Mouse (Mus musculus) neural tube, embryonic 11.5 days (tissue): ENCODE measurements around the gene Olfr102. TPM values are rescaled to one million over a fixed set of nuclear protein-coding genes. Genes with fewer than 3 reads are reported as not detected.

Source experiments
- ATAC-seq: fragments of 200-750 bp; cut with Nextera tagmentation; 2 replicates; pipeline ENCODE4 v1.8.0; 2017; ENCODE audit warnings: moderate number of reproducible peaks, mild to moderate bottlenecking, moderate TSS enrichment, moderate library complexity; ENCODE audit not compliant: insufficient read depth, low FRiP score, low TSS enrichment
- DNase-seq: peaks from one replicate; pipeline ENCODE4 v3.0.0-alpha.2; 2015; ENCODE audit warnings: low spot score
- H3K27ac ChIP-seq: fragments of 300-500 bp; sonication (generic); 2 replicates; pipeline ENCODE4 v1.5.1; 2014; ENCODE audit warnings: low read depth, mild to moderate bottlenecking, low read length
- H3K27me3 ChIP-seq: fragments of 300-500 bp; sonication (generic); 2 replicates; pipeline ENCODE4 v1.6.1; 2014; ENCODE audit warnings: mild to moderate bottlenecking, low read length, mixed read lengths; ENCODE audit not compliant: control insufficient read depth, insufficient read depth
- H3K36me3 ChIP-seq: fragments of 300-500 bp; sonication (generic); 2 replicates; pipeline ENCODE4 v1.6.1; 2014; ENCODE audit warnings: mild to moderate bottlenecking, low read length, moderate library complexity, mixed read lengths; ENCODE audit not compliant: control insufficient read depth, insufficient read depth
- H3K4me1 ChIP-seq: fragments of 300-500 bp; sonication (generic); 2 replicates; pipeline ENCODE4 v1.6.1; 2014; ENCODE audit warnings: low read length, mixed read lengths; ENCODE audit not compliant: control insufficient read depth, insufficient read depth
- H3K4me2 ChIP-seq: fragments of 300-500 bp; sonication (generic); 2 replicates; pipeline ENCODE4 v1.6.1; 2014; ENCODE audit warnings: low read depth, mild to moderate bottlenecking, moderate library complexity
- H3K4me3 ChIP-seq: fragments of 300-500 bp; sonication (generic); 2 replicates; pipeline ENCODE4 v1.5.1; 2014; ENCODE audit warnings: low read depth, low read length
- H3K9ac ChIP-seq: fragments of 300-500 bp; sonication (generic); 2 replicates; pipeline ENCODE4 v1.6.1; 2014; ENCODE audit warnings: mild to moderate bottlenecking, low read length
- H3K9me3 ChIP-seq: fragments of 300-500 bp; sonication (generic); 2 replicates; pipeline ENCODE4 v1.6.1; 2016; ENCODE audit warnings: low read length; ENCODE audit not compliant: control insufficient read depth
- WGBS: fragments of 180-500 bp; shearing (Covaris S2); extraction: QIAGEN DNeasy Blood & Tissue Kit; methylation state at CpG from one replicate; pipeline ENCODE4 v1.1.7; 2014; 5-methylcytosine and 5-hydroxymethylcytosine counted together
- polyA plus RNA-seq: library from polyadenylated mRNA; unstranded; fragments of >200 nt; fragmentation: Nextera tagmentation; extraction: Ambion mirVana; gene quantifications from 2 replicates; pipeline ENCODE4 v1.2.1, GENCODE M21; 2014

The Olfr102 gene
- polyA plus RNA-seq, result not detected in 2 replicates

DNA sequence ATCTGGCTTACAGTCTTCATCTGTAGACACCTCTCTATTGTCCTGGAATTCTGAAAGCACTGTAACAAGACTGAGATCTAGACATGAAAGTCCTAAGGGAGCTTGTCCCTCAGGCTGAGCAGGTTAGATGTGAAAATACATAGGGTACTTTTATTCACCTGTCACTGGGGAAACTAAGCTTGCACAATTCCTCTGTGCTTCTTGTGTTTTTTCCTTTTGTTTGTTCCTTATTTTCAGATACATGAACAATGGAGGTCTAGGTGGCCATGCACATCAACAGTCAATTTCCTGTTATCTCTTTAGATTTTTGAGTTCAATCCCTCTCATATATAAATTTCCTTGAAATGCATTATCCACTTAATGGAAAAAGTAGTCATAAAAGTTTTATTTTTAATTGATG is at the start of gene Olfr102:
TSS of gene Olfr102 (minus strand) at position 101 of the 400 bp plus-strand sequence.
- H3K4me3 ChIP-seq, result no peak within 1 kb of the TSS
- no peak within 1 kb of the TSS for H3K4me2 ChIP-seq

DNA sequence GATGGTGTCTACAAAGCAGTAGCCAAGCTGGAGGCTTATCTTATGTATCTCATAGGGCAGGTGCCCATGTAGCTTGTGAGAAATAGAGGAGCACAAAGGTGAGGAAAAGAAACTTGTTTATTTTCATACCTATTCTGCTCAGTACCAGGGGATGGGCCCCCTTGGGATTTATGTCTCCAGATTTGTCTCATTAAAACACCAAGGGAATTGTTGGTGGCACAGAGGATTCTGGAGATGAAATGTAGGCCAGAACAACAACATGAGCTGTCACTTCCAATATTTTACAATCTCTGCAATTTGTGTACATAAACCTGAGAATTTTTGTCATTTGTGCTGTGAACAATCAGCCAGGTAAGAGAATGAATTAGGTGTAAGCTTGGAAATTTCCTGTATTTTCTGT is 42.4 kb upstream of the Olfr102 start, which contains the start of gene Olfr104-ps:
TSS of gene Olfr104-ps (plus strand) at position 301 of the 400 bp plus-strand sequence.
- Histone ChIP-seq H3K4me3 (no peak within 1 kb of the TSS), H3K9me3 (no peaks in the 10 kb centered on the region), H3K36me3 (no peaks in the 10 kb centered on the region), H3K27me3 (no peaks in the 10 kb centered on the region), H3K4me1 (no peaks in the 10 kb centered on the region), H3K4me2 (no peak within 1 kb of the TSS), H3K27ac (no peak within 1 kb of the TSS), H3K9ac (no peak within 1 kb of the TSS)
- DNase-seq (no peak), ATAC-seq (no peak)

More for the DNA sequence above, at the start of gene Olfr102:
- no peaks in the 10 kb centered on the region for H3K36me3 ChIP-seq
- no peak within 1 kb of the TSS for H3K9ac ChIP-seq
- H3K4me1 ChIP-seq, result no peaks in the 10 kb centered on the region
- no peaks in the 10 kb centered on the region for H3K27me3 ChIP-seq
- H3K27ac ChIP-seq, result no peak within 1 kb of the TSS
- DNase-seq (no peak), ATAC-seq (no peak)
- H3K9me3 ChIP-seq, result no peaks in the 10 kb centered on the region

- WGBS, result 90% methylated on average over 2 of the region's 2 CpGs
- DNase-seq, result no peak
Measured at GRCm38 (mm10) chr17:37339598-37339997, 22.7 kb upstream of the Olfr102 start, which contains the start of gene Olfr103. TSS of gene Olfr103 (minus strand) at chr17:37339698.

DNA sequence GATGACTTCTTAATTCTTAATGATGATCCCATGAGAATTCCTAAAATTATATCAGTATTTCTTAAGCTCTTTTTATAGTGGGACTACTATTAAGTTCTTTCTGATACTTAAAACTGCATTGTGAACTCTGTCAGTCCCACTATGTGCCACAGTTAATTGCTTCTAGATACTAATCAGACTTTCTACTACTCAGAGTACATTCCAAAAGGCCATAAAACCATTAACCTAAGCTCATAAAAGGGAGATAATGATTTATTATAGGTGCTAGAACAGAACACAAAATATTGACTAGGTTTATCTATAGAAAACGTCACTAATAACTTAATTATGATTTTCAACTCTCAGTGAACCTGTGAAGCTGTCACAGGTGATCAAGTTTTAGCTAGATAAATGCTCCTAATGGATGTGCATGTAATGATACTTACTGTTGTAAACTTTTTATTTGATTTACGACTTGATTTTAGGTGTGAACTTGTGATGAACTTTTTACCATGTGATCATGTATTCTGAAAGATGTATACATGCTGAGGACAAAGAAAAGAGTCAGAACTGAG is 6.6 kb downstream of the Olfr102 start:
- DNase-seq (no peak), ATAC-seq (no peak)
- Histone ChIP-seq H3K4me3 (no peak overlapping the region), H3K36me3 (no peaks in the 10 kb centered on the region), H3K27ac (no peak overlapping the region), H3K4me1 (no peaks in the 10 kb centered on the region), H3K27me3 (no peaks in the 10 kb centered on the region), H3K9me3 (no peaks in the 10 kb centered on the region; the same call in 1 of the 2 replicates), H3K4me2 (no peak overlapping the region), H3K9ac (no peak overlapping the region)
- 50% methylated on average over 2 of the region's 2 CpGs for WGBS

More at GRCm38 (mm10) chr17:37339598-37339997, 22.7 kb upstream of the Olfr102 start, which contains the start of gene Olfr103:
- no peak within 1 kb of the TSS for H3K27ac ChIP-seq
- no peaks in the 10 kb centered on the region for H3K36me3 ChIP-seq
- no peaks in the 10 kb centered on the region for H3K9me3 ChIP-seq
- no peak within 1 kb of the TSS for H3K4me2 ChIP-seq
- no peak within 1 kb of the TSS for H3K4me3 ChIP-seq
- H3K9ac ChIP-seq, result no peak within 1 kb of the TSS
- ATAC-seq, result no peak
- H3K27me3 ChIP-seq, result no peaks in the 10 kb centered on the region
- no peaks in the 10 kb centered on the region for H3K4me1 ChIP-seq

- no peak overlapping the region for H3K27ac ChIP-seq
- H3K4me2 ChIP-seq, result no peak overlapping the region
- no peak for ATAC-seq
- H3K4me3 ChIP-seq, result no peak overlapping the region
- H3K4me1 ChIP-seq, result no peaks in the 10 kb centered on the region
- no peak overlapping the region for H3K9ac ChIP-seq
- H3K36me3 ChIP-seq, result no peaks in the 10 kb centered on the region
- no peak for DNase-seq
- H3K9me3 ChIP-seq, result no peaks in the 10 kb centered on the region; the same call in 1 of the 2 replicates
- 45% methylated on average over 4 of the region's 4 CpGs for WGBS
- no peaks in the 10 kb centered on the region for H3K27me3 ChIP-seq
Measured at GRCm38 (mm10) chr17:37308483-37308882, 8.4 kb downstream of the Olfr102 start.

GRCm38 (mm10) chr17:37304213-37304612 is 12.6 kb downstream of the Olfr102 start, which contains the start of gene Olfr101:
TSS of gene Olfr101 (minus strand) at chr17:37304313.
- no peak for ATAC-seq
- H3K27ac ChIP-seq, result no peak within 1 kb of the TSS
- H3K27me3 ChIP-seq, result no peaks in the 10 kb centered on the region
- no peaks in the 10 kb centered on the region for H3K36me3 ChIP-seq
- no peak within 1 kb of the TSS for H3K4me2 ChIP-seq
- no peak within 1 kb of the TSS for H3K4me3 ChIP-seq
- no peak within 1 kb of the TSS for H3K9ac ChIP-seq
- H3K4me1 ChIP-seq, result no peaks in the 10 kb centered on the region
- DNase-seq, result no peak
- WGBS, result 88% methylated on average over 4 of the region's 4 CpGs
- no peaks in the 10 kb centered on the region; the same call in 1 of the 2 replicates for H3K9me3 ChIP-seq

GRCm38 (mm10) chr17:37283360-37283759 is 33.5 kb downstream of the Olfr102 start, which contains the start of gene Olfr99:
TSS of gene Olfr99 (minus strand) at chr17:37283460.
- Histone ChIP-seq H3K4me2 (no peak within 1 kb of the TSS), H3K27ac (no peak within 1 kb of the TSS), H3K4me3 (no peak within 1 kb of the TSS), H3K4me1 (no peaks in the 10 kb centered on the region), H3K36me3 (no peaks in the 10 kb centered on the region), H3K27me3 (no peaks in the 10 kb centered on the region), H3K9me3 (no peaks in the 10 kb centered on the region), H3K9ac (no peak within 1 kb of the TSS)
- DNase-seq (no peak), ATAC-seq (no peak)
- 79% methylated on average over 1 of the region's 1 CpGs for WGBS

- ATAC-seq, result no peak
- 79% methylated on average over 1 of the region's 1 CpGs for WGBS
- DNase-seq, result no peak
Measured at GRCm38 (mm10) chr17:37280331-37280730, 36.5 kb downstream of the Olfr102 start.

DNA sequence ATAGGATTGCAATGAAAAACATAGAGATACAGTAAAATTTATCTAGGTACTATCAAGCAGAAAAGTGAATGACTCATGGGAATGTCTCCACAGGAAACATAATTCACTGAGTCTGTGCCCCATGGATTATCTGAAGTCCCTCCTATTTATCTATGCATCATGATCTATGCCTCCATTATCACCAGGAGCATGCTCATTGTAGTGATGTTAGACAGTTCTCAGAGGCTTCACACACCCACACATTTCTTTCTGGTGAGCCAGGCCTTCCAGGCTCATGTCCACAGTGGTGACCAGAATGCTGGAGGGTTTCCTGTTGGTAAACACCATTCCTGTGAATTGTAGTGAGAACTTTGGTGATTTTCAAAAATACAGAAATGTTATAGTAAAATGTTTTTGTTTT is 40.3 kb downstream of the Olfr102 start:
- Histone ChIP-seq H3K9ac (no peak overlapping the region), H3K4me3 (no peak overlapping the region), H3K36me3 (no peaks in the 10 kb centered on the region), H3K27ac (no peak overlapping the region), H3K4me1 (no peaks in the 10 kb centered on the region), H3K4me2 (no peak overlapping the region), H3K9me3 (no peaks in the 10 kb centered on the region), H3K27me3 (no peaks in the 10 kb centered on the region)
- ATAC-seq (no peak), DNase-seq (no peak)

More at GRCm38 (mm10) chr17:37280331-37280730, 36.5 kb downstream of the Olfr102 start:
- Histone ChIP-seq H3K9ac (no peak overlapping the region), H3K27ac (no peak overlapping the region), H3K4me2 (no peak overlapping the region), H3K4me1 (no peaks in the 10 kb centered on the region), H3K27me3 (no peaks in the 10 kb centered on the region), H3K36me3 (no peaks in the 10 kb centered on the region), H3K9me3 (no peaks in the 10 kb centered on the region), H3K4me3 (no peak overlapping the region)
